Mouse (Mus musculus) lung, adult 18-20 months (tissue): Measurements from ENCODE around the gene Aif1l.
"Not testable (repeated sequence)": the region's sequence is repeated elsewhere in the genome, so short reads cannot be mapped to it uniquely, and the experiment has no call there.

Experiments
- DNase-seq, 2 experiments: peaks; one replicate each; pipeline ENCODE4 v3.0.0; 2022; ENCODE audit warnings: mixed read lengths in 2 of 2

The Aif1l gene

GRCm38 (mm10) chr2:31950058-31950871 is at the start of gene Aif1l:
Gene Aif1l, plus strand, starts transcription at chr2:31950139.
- DNase-seq: peak; percentile 23 to 64

GRCm38 (mm10) chr2:31900932-31901331 is 49.0 kb upstream of the Aif1l start:
- no peak for DNase-seq

GRCm38 (mm10) chr2:31901659-31902362 is 48.1 kb upstream of the Aif1l start:
- no peak for DNase-seq

- no peak for DNase-seq
Measured at GRCm38 (mm10) chr2:31904089-31904488, 45.9 kb upstream of the Aif1l start.

GRCm38 (mm10) chr2:31904622-31905021 is 45.3 kb upstream of the Aif1l start:
- DNase-seq: no peak

GRCm38 (mm10) chr2:31905682-31906081 is 44.3 kb upstream of the Aif1l start:
- DNase-seq: no peak

GRCm38 (mm10) chr2:31906407-31906806 is 43.5 kb upstream of the Aif1l start:
- no peak for DNase-seq

GRCm38 (mm10) chr2:31912575-31912974 is 37.4 kb upstream of the Aif1l start:
- no peak for DNase-seq

GRCm38 (mm10) chr2:31914213-31914612 is 35.7 kb upstream of the Aif1l start:
- not testable (repeated sequence) for DNase-seq

GRCm38 (mm10) chr2:31915112-31915511 is 34.8 kb upstream of the Aif1l start:
- peak; percentile 55 to 61 for DNase-seq

- no peak for DNase-seq
Measured at GRCm38 (mm10) chr2:31917636-31918035, 32.3 kb upstream of the Aif1l start.

GRCm38 (mm10) chr2:31923645-31924044 is 26.3 kb upstream of the Aif1l start:
- DNase-seq: no peak

GRCm38 (mm10) chr2:31924811-31925210 is 25.1 kb upstream of the Aif1l start:
- peak; percentile 36 to 44 for DNase-seq

GRCm38 (mm10) chr2:31925936-31926335 is 24.0 kb upstream of the Aif1l start:
- no peak for DNase-seq

- no peak for DNase-seq
Measured at GRCm38 (mm10) chr2:31929664-31930063, 20.3 kb upstream of the Aif1l start.

GRCm38 (mm10) chr2:31934551-31934950 is 15.4 kb upstream of the Aif1l start:
- DNase-seq: no peak

- no peak for DNase-seq
Measured at GRCm38 (mm10) chr2:31935054-31935453, 14.9 kb upstream of the Aif1l start.

- DNase-seq: no peak
Measured at GRCm38 (mm10) chr2:31938298-31938697, 11.6 kb upstream of the Aif1l start.

GRCm38 (mm10) chr2:31943011-31943410 is 6.9 kb upstream of the Aif1l start:
- DNase-seq: no peak

- DNase-seq: no peak
Measured at GRCm38 (mm10) chr2:31945580-31945979, 4.4 kb upstream of the Aif1l start.

- peak in 1 of 2 experiments; percentile 12 for DNase-seq
Measured at GRCm38 (mm10) chr2:31948392-31948791, 1.5 kb upstream of the Aif1l start.

GRCm38 (mm10) chr2:31948801-31949200 is 1.1 kb upstream of the Aif1l start:
- DNase-seq: no peak

- DNase-seq: no peak
Measured at GRCm38 (mm10) chr2:31950966-31951365, 1.0 kb downstream of the Aif1l start.

GRCm38 (mm10) chr2:31952236-31952635 is 2.3 kb downstream of the Aif1l start:
- no peak for DNase-seq
